ENCODE assay signal across 21 mouse cellular contexts in genomic region chr15:56003921-56004320, GRCm38 (mm10).
A peak's percentile ranks its signal among the peaks of the same experiment; 100 is the strongest.
DNase-seq lines count a peak whose midpoint lies in the region; ATAC-seq and TF ChIP-seq lines count a peak whose summit lies in the region.
"Had no signal": no experiment of that assay in that cellular context is flagged by ENCODE, and none has a peak within 500 bp of the region (broad histone marks: within the 10 kb centered on the region; RNA-seq: fewer than 3 reads in every experiment).

No protein-coding gene starts in this region.

- DNase-seq in Patski (ENCODE audit: low read depth, low spot score): no peak
- no peak for DNase-seq in midbrain, embryonic 14.5 days
- no peak for DNase-seq in adrenal gland, adult 2 months
- no peak for DNase-seq in kidney, adult 18-20 months
- DNase-seq: adrenal gland, adult 8-10 months; adrenal gland, postnatal 14 days; adrenal gland, postnatal 36 days; B cell, adult 2 months; cerebellum, adult 11-12 months; cerebellum, adult 2 months; cerebellum, adult 9-10 months; cerebellum, postnatal 10 days; cerebellum, postnatal 25 days had no signal

- no peak overlapping the region for H3K9ac ChIP-seq in midbrain, embryonic 14.5 days (replicated peaks; ENCODE audit: low read length)
- H3K9ac ChIP-seq: embryonic facial prominence, embryonic 13.5 days; embryonic facial prominence, embryonic 15.5 days; forebrain, embryonic 12.5 days had no signal

- H3K9me3 ChIP-seq in midbrain, embryonic 14.5 days (ENCODE audit: control insufficient read depth, low read length): no peaks in the 10 kb centered on the region
- H3K9me3 ChIP-seq: embryonic facial prominence, embryonic 13.5 days; embryonic facial prominence, embryonic 15.5 days; forebrain, embryonic 10.5 days; forebrain, embryonic 12.5 days had no signal

- no peak overlapping the region for H3K4me2 ChIP-seq in midbrain, embryonic 14.5 days (ENCODE audit: low read length)
- H3K4me2 ChIP-seq: embryonic facial prominence, embryonic 13.5 days; embryonic facial prominence, embryonic 15.5 days; forebrain, embryonic 12.5 days had no signal

- H3K27me3 ChIP-seq in C2C12 (ENCODE audit: control insufficient read depth, insufficient read depth, insufficient read length): no peaks in the 10 kb centered on the region
- H3K27me3 ChIP-seq in Patski: no peaks in the 10 kb centered on the region
- no peaks in the 10 kb centered on the region for H3K27me3 ChIP-seq in midbrain, embryonic 14.5 days (ENCODE audit: control insufficient read depth, insufficient read depth, low read length)
- H3K27me3 ChIP-seq: embryonic facial prominence, embryonic 13.5 days; embryonic facial prominence, embryonic 15.5 days; forebrain, embryonic 12.5 days had no signal

- TF ChIP-seq CTCF in C2C12 (IDR thresholded peaks at IDR 0.05; ENCODE audit: control insufficient read depth, insufficient read depth, insufficient read length) (no peak), Patski (IDR thresholded peaks at IDR 0.05) (no peak)

- POLR2A ChIA-PET in Patski (lab: Charles Lee): no interaction called here

- H3ac ChIP-seq in C2C12 (ENCODE audit: control insufficient read depth, insufficient read length, low read depth): no peak overlapping the region

- H3K4me3 ChIP-seq in C2C12 (ENCODE audit: insufficient read depth, poor library complexity, severe bottlenecking): no peak overlapping the region
- H3K4me3 ChIP-seq in midbrain, embryonic 14.5 days (replicated peaks; ENCODE audit: low read depth, low read length): no peak overlapping the region
- H3K4me3 ChIP-seq: embryonic facial prominence, embryonic 13.5 days; embryonic facial prominence, embryonic 15.5 days; erythroblast, embryonic 14.5 days; forebrain, embryonic 10.5 days; forebrain, embryonic 12.5 days had no signal

- CTCF ChIA-PET in Patski (lab: Charles Lee): interaction anchor here (0.6 to 1.7 kb wide), 3 partner anchors 9 to 28 kb away, joined by 3 to 4 read pairs (median 4); no protein-coding TSS in a partner anchor

- H3K79me2 ChIP-seq in C2C12 (ENCODE audit: control insufficient read depth, insufficient read depth): no peaks in the 10 kb centered on the region

- no peaks in the 10 kb centered on the region for H3K36me3 ChIP-seq in C2C12 (ENCODE audit: control insufficient read depth, insufficient read depth)
- no peaks in the 10 kb centered on the region for H3K36me3 ChIP-seq in midbrain, embryonic 14.5 days (ENCODE audit: control insufficient read depth, insufficient read depth, low read length)
- H3K36me3 ChIP-seq: embryonic facial prominence, embryonic 13.5 days; embryonic facial prominence, embryonic 15.5 days; forebrain, embryonic 10.5 days; forebrain, embryonic 12.5 days had no signal

- H3K27ac ChIP-seq in midbrain, embryonic 14.5 days (replicated peaks; ENCODE audit: low read depth, low read length): no peak overlapping the region
- H3K27ac ChIP-seq: embryonic facial prominence, embryonic 13.5 days; embryonic facial prominence, embryonic 15.5 days; forebrain, embryonic 10.5 days; forebrain, embryonic 12.5 days had no signal

- in situ Hi-C loops in Patski (cut with MboI; ENCODE audit: low pct_unique_long_range_greater_than_20kb): no loop called here

- peak; percentile 82 for ATAC-seq in Patski
- no peak for ATAC-seq in midbrain, embryonic 14.5 days (ENCODE audit: low FRiP score, low TSS enrichment)
- ATAC-seq: forebrain, embryonic 14.5 days; forebrain, embryonic 16.5 days had no signal

- H3K4me1 ChIP-seq in midbrain, embryonic 14.5 days (ENCODE audit: control insufficient read depth, insufficient read depth, low read length): no peaks in the 10 kb centered on the region
- H3K4me1 ChIP-seq: embryonic facial prominence, embryonic 13.5 days; embryonic facial prominence, embryonic 15.5 days; forebrain, embryonic 12.5 days had no signal

- WGBS in midbrain, embryonic 14.5 days: 87% methylated on average over 3 of the region's 3 CpGs

- no peaks in the 10 kb centered on the region for H3K79me3 ChIP-seq in C2C12 (ENCODE audit: low read depth)

TF ChIP-seq in C2C12, 6 proteins besides CTCF, POLR2A, EP300 and RAD21:
- TF ChIP-seq CEBPB (IDR thresholded peaks at IDR 0.05; ENCODE audit: low read depth) (no peak), MYOD1 (IDR thresholded peaks at IDR 0.05; ENCODE audit: control insufficient read depth, insufficient read length, low read depth) (peak; percentile 31)
